Comparison of ENCODE assay signal across 22 mouse cellular contexts in the genomic region with DNA sequence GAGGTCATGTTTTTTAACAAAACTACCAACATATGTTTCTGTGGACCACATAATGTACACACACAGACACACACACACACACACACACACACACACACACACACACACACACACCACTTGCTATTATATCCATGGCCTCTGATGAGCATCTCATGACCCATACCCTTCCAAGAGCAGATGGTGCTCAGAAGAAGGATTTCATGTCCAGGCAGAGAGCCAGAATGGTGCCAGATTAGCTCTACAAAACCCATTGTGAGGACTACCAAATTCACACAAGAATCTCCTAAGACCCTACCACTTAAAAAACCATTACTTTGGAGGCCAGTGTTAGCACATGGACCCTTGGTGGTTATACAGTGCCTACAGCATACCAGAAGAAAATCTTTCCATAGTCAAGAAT.
"Had no signal": no experiment of that assay in that cellular context is flagged by ENCODE, and none has a peak within 500 bp of the region (broad histone marks: within the 10 kb centered on the region; RNA-seq: fewer than 3 reads in every experiment).

No protein-coding gene starts in this region.

- ATAC-seq: liver, embryonic 12.5 days; midbrain, embryonic 16.5 days had no signal

- H3K4me2 ChIP-seq: kidney, embryonic 15.5 days; limb, embryonic 13.5 days; liver, embryonic 12.5 days; liver, embryonic 15.5 days; lung, embryonic 15.5 days; midbrain, embryonic 12.5 days had no signal

- H3K27me3 ChIP-seq: kidney, embryonic 15.5 days; limb, embryonic 13.5 days; liver, embryonic 12.5 days; liver, embryonic 15.5 days; lung, embryonic 15.5 days; megakaryocyte, embryonic 14.5 days; midbrain, embryonic 12.5 days had no signal

- H3K27ac ChIP-seq: kidney, embryonic 15.5 days; limb, embryonic 10.5 days; limb, embryonic 13.5 days; liver, embryonic 12.5 days; liver, embryonic 15.5 days; lung, embryonic 15.5 days; midbrain, embryonic 12.5 days; stomach, postnatal 0 days had no signal

- H3K36me3 ChIP-seq: kidney, embryonic 15.5 days; limb, embryonic 10.5 days; limb, embryonic 13.5 days; liver, embryonic 12.5 days; liver, embryonic 15.5 days; lung, embryonic 15.5 days; midbrain, embryonic 12.5 days had no signal

- H3K4me1 ChIP-seq: kidney, embryonic 15.5 days; limb, embryonic 10.5 days; limb, embryonic 13.5 days; liver, embryonic 12.5 days; liver, embryonic 15.5 days; lung, embryonic 15.5 days; megakaryocyte, embryonic 14.5 days; midbrain, embryonic 12.5 days had no signal

- H3K9ac ChIP-seq: kidney, embryonic 15.5 days; limb, embryonic 13.5 days; liver, embryonic 12.5 days; liver, embryonic 15.5 days; lung, embryonic 15.5 days; midbrain, embryonic 12.5 days had no signal

- DNase-seq: kidney, adult 11 months; kidney, adult 8-10 months; kidney, postnatal 10 days; kidney, postnatal 36 days; layer of hippocampus, postnatal 36 days; liver; lung, adult 18-20 months; lung, postnatal 10 days; lung, postnatal 36 days; thymus, adult 2 months; thymus, postnatal 14 days; thymus, postnatal 4 days had no signal

- H3K4me3 ChIP-seq: kidney, embryonic 15.5 days; limb, embryonic 10.5 days; limb, embryonic 13.5 days; liver, embryonic 12.5 days; liver, embryonic 15.5 days; lung, embryonic 15.5 days; megakaryocyte, embryonic 14.5 days; midbrain, embryonic 12.5 days had no signal

- H3K9me3 ChIP-seq: kidney, embryonic 15.5 days; limb, embryonic 10.5 days; limb, embryonic 13.5 days; liver, embryonic 12.5 days; liver, embryonic 15.5 days; lung, embryonic 15.5 days; megakaryocyte, embryonic 14.5 days; midbrain, embryonic 12.5 days had no signal
